Mouse (Mus musculus) lung, postnatal 14 days (tissue): Measurements from ENCODE around the gene Ercc8.

Experiments used
- DNase-seq: peaks from one replicate; pipeline ENCODE4 v3.0.0; 2021

The Ercc8 gene

GRCm38 (mm10) chr13:108229191-108229590 lies 70.7 kb downstream of the Ercc8 start:
- no peak for DNase-seq

GRCm38 (mm10) chr13:108229634-108230330 lies 71.3 kb downstream of the Ercc8 start:
- DNase-seq: peak; percentile 28

- peak; percentile 26 for DNase-seq
Measured at GRCm38 (mm10) chr13:108240012-108240411, 81.5 kb downstream of the Ercc8 start.

GRCm38 (mm10) chr13:108241715-108242114 lies 83.2 kb downstream of the Ercc8 start:
- no peak for DNase-seq
